Mouse (Mus musculus) myocyte (in vitro differentiated cells): ENCODE results near the gene Slc38a11. TPM values are rescaled to one million over a fixed set of nuclear protein-coding genes. Genes with fewer than 3 reads are reported as not detected.

Experiments
- H3K27me3 ChIP-seq: one replicate; pipeline ENCODE4 v1.6.1; 2011; ENCODE audit not compliant: control insufficient read depth, insufficient read depth, insufficient read length
- H3K36me3 ChIP-seq: one replicate; pipeline ENCODE4 v1.6.1; 2011; ENCODE audit not compliant: control insufficient read depth, insufficient read depth
- H3K4me2 ChIP-seq: one replicate; pipeline ENCODE4 v1.6.1; 2011; ENCODE audit warnings: low read depth, control low read depth
- H3K4me3 ChIP-seq: one replicate; pipeline ENCODE4 v1.5.1; 2011; ENCODE audit warnings: mild to moderate bottlenecking, control low read depth, moderate library complexity
- H3K79me2 ChIP-seq: one replicate; pipeline ENCODE4 v1.6.1; 2011; ENCODE audit not compliant: control insufficient read depth, insufficient read depth
- H3ac ChIP-seq: one replicate; pipeline ENCODE4 v1.6.1; 2011; ENCODE audit not compliant: control insufficient read depth, insufficient read length
- CEBPB ChIP-seq: IDR thresholded peaks from 2 replicates; pipeline ENCODE4 v1.6.1; 2011; ENCODE audit warnings: mild to moderate bottlenecking, moderate library complexity; ENCODE audit not compliant: poor library complexity, insufficient read depth, severe bottlenecking
- E2F4 ChIP-seq: IDR thresholded peaks from one replicate; pipeline ENCODE4 v1.6.1; 2011; ENCODE audit warnings: mild to moderate bottlenecking, control low read depth, moderate library complexity; ENCODE audit not compliant: insufficient read depth
- MAX ChIP-seq: IDR thresholded peaks from one replicate; pipeline ENCODE4 v1.6.1; 2011; ENCODE audit warnings: low read depth, mild to moderate bottlenecking, control low read depth
- MYOD1 ChIP-seq, 3 experiments: IDR thresholded peaks; one replicate each; pipeline ENCODE4 v1.6.1; 2011; ENCODE audit warnings: control low read depth in 2 of 3, low read depth in 2 of 3, mild to moderate bottlenecking in 2 of 3, moderate library complexity in 1 of 3; ENCODE audit not compliant: insufficient read length in 2 of 3, control insufficient read depth in 1 of 3
- MYOG ChIP-seq, 3 experiments: IDR thresholded peaks; one replicate each; pipeline ENCODE4 v1.6.1; 2011; ENCODE audit warnings: control low read depth in 2 of 3, low read depth in 2 of 3, mild to moderate bottlenecking in 2 of 3; ENCODE audit not compliant: insufficient read length in 2 of 3, control insufficient read depth in 1 of 3, insufficient read depth in 1 of 3
- POLR2A ChIP-seq: IDR thresholded peaks from one replicate; pipeline ENCODE4 v1.6.1; 2011; ENCODE audit warnings: low read depth, mild to moderate bottlenecking, control low read depth, moderate library complexity; ENCODE audit not compliant: insufficient read length
- POLR2AphosphoS2 ChIP-seq: IDR thresholded peaks from one replicate; pipeline ENCODE4 v1.6.1; 2011; ENCODE audit warnings: low read depth, control low read depth; ENCODE audit not compliant: insufficient read length
- REST ChIP-seq: IDR thresholded peaks from one replicate; pipeline ENCODE4 v1.6.1; 2011; ENCODE audit warnings: mild to moderate bottlenecking, control low read depth, moderate library complexity; ENCODE audit not compliant: insufficient read depth, insufficient read length
- SRF ChIP-seq: IDR thresholded peaks from one replicate; pipeline ENCODE4 v1.6.1; 2011; ENCODE audit warnings: low read depth; ENCODE audit not compliant: control insufficient read depth, insufficient read length
- TCF12 ChIP-seq: IDR thresholded peaks from one replicate; pipeline ENCODE4 v1.6.1; 2011; ENCODE audit warnings: mild to moderate bottlenecking, control low read depth; ENCODE audit not compliant: poor library complexity, insufficient read depth, severe bottlenecking
- TCF3 ChIP-seq: IDR thresholded peaks from one replicate; pipeline ENCODE4 v1.6.1; 2011; ENCODE audit warnings: low read depth, control low read depth; ENCODE audit not compliant: insufficient read length
- USF1 ChIP-seq: IDR thresholded peaks from one replicate; pipeline ENCODE4 v1.6.1; 2011; ENCODE audit warnings: low read depth, mild to moderate bottlenecking, control low read depth, moderate library complexity
- polyA plus RNA-seq: library from polyadenylated mRNA; unstranded; fragments of >200 nt; fragmentation: generic; extraction: Trizol; gene quantifications from one replicate; pipeline ENCODE4 v1.2.1, GENCODE M21; 2012; ENCODE audit warnings: missing spikeins

The Slc38a11 gene
- polyA plus RNA-seq, 1 experiment, result not detected

- H3K4me3 ChIP-seq, result no peak overlapping the region
- no peaks in the 10 kb centered on the region for H3K36me3 ChIP-seq
- H3K4me2 ChIP-seq, result no peak overlapping the region
- no peaks in the 10 kb centered on the region for H3K79me2 ChIP-seq
- H3K27me3 ChIP-seq, result no peaks in the 10 kb centered on the region
- no peak for TF ChIP-seq SRF
- TF ChIP-seq MYOD1 (IDR thresholded peaks at IDR 0.05; ENCODE audit: control insufficient read depth in 1 of 3, insufficient read length in 2 of 3, low read depth in 2 of 3), result no peak
- TF ChIP-seq MYOG (IDR thresholded peaks at IDR 0.05; ENCODE audit: control insufficient read depth in 1 of 3, insufficient read depth in 1 of 3, insufficient read length in 2 of 3, low read depth in 2 of 3), result no peak
- no peak for TF ChIP-seq TCF3
- TF ChIP-seq USF1, result no peak
- no peak for TF ChIP-seq REST
- no peak for TF ChIP-seq TCF12
- no peak for TF ChIP-seq POLR2AphosphoS2
- TF ChIP-seq MAX, result no peak
- no peak for TF ChIP-seq E2F4
- TF ChIP-seq CEBPB, result no peak
- no peak for TF ChIP-seq POLR2A
- no peak overlapping the region for H3ac ChIP-seq
These were observed 47.1 kb downstream of the Slc38a11 start for GRCm38 (mm10) chr2:65316721-65317120.

DNA sequence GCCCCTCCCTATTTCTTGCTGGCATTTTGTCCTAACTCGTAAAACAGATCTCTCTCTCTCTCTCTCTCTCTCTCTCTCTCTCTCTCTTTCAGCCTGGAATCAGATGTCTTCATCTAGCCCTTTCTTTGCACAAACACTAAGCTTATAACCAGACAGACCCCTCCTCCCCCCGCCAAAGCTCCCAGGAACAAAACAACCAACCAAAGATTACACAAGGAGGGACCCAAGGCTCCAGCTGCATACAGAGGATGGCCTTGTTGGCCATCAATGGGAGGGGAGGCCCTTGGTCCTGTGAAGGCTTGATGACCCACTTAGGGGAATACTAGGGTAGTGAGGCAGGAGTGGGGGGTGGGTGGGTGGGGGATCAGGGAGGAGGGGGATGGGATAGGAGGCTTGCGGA lies 52.6 kb downstream of the Slc38a11 start:
- Histone ChIP-seq H3K36me3 (no peaks in the 10 kb centered on the region), H3K4me2 (no peak overlapping the region), H3ac (no peak overlapping the region), H3K27me3 (no peaks in the 10 kb centered on the region), H3K4me3 (no peak overlapping the region), H3K79me2 (no peaks in the 10 kb centered on the region)
- no peak for TF ChIP-seq USF1
- TF ChIP-seq POLR2A, result no peak
- TF ChIP-seq MYOG (IDR thresholded peaks at IDR 0.05; ENCODE audit: control insufficient read depth in 1 of 3, insufficient read depth in 1 of 3, insufficient read length in 2 of 3, low read depth in 2 of 3), result no peak
- no peak for TF ChIP-seq POLR2AphosphoS2
- TF ChIP-seq REST, result no peak
- TF ChIP-seq MAX, result no peak
- no peak for TF ChIP-seq E2F4
- TF ChIP-seq TCF3, result no peak
- TF ChIP-seq TCF12, result no peak

GRCm38 (mm10) chr2:65296541-65296940 lies 67.3 kb downstream of the Slc38a11 start:
- Histone ChIP-seq H3K4me2 (no peak overlapping the region), H3K36me3 (no peaks in the 10 kb centered on the region), H3K27me3 (no peaks in the 10 kb centered on the region), H3K4me3 (no peak overlapping the region), H3ac (no peak overlapping the region), H3K79me2 (no peaks in the 10 kb centered on the region)
- TF ChIP-seq MAX (no peak), REST (no peak), SRF (no peak), MYOG (IDR thresholded peaks at IDR 0.05; ENCODE audit: control insufficient read depth in 1 of 3, insufficient read depth in 1 of 3, insufficient read length in 2 of 3, low read depth in 2 of 3) (no peak), POLR2A (no peak), MYOD1 (IDR thresholded peaks at IDR 0.05; ENCODE audit: control insufficient read depth in 1 of 3, insufficient read length in 2 of 3, low read depth in 2 of 3) (no peak), TCF12 (no peak), POLR2AphosphoS2 (no peak), TCF3 (no peak), CEBPB (no peak)

GRCm38 (mm10) chr2:65294092-65294491 lies 69.7 kb downstream of the Slc38a11 start:
- no peak overlapping the region for H3ac ChIP-seq
- H3K4me2 ChIP-seq, result no peak overlapping the region
- TF ChIP-seq MAX (no peak), MYOD1 (IDR thresholded peaks at IDR 0.05; ENCODE audit: control insufficient read depth in 1 of 3, insufficient read length in 2 of 3, low read depth in 2 of 3) (peak in 1 of 3 experiments; percentile 44)
- H3K36me3 ChIP-seq, result no peaks in the 10 kb centered on the region
- H3K27me3 ChIP-seq, result no peaks in the 10 kb centered on the region
- H3K79me2 ChIP-seq, result no peaks in the 10 kb centered on the region
- no peak overlapping the region for H3K4me3 ChIP-seq

DNA sequence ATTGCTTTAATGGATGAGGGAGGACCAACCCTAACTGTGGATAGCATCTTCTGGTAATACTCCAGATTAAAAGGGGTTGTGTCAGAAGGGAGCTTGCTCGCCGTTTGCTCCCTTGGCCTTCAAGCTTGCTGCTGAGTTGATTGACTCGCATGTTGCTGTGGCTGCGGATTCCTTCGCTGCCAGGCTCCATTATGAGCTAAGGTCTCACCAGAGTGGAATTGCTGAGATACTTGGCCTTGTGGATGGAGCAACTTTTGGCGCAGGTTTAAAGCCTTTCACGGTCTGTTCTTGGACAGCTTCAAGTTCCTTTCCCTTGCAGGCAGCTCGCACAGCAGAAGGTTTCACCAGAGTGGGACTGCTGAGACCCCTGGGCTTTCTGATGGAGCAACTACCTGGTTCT lies 70.4 kb downstream of the Slc38a11 start:
- Histone ChIP-seq H3K4me2 (no peak overlapping the region), H3ac (no peak overlapping the region), H3K36me3 (no peaks in the 10 kb centered on the region), H3K27me3 (no peaks in the 10 kb centered on the region), H3K4me3 (no peak overlapping the region), H3K79me2 (no peaks in the 10 kb centered on the region)
- TF ChIP-seq REST (no peak), MAX (no peak), SRF (no peak)

GRCm38 (mm10) chr2:65289721-65290120 lies 74.1 kb downstream of the Slc38a11 start:
- TF ChIP-seq MYOG (IDR thresholded peaks at IDR 0.05; ENCODE audit: control insufficient read depth in 1 of 3, insufficient read depth in 1 of 3, insufficient read length in 2 of 3, low read depth in 2 of 3) (peak; percentile 35 to 87 (median 87)), TCF12 (peak; percentile 63), MYOD1 (IDR thresholded peaks at IDR 0.05; ENCODE audit: control insufficient read depth in 1 of 3, insufficient read length in 2 of 3, low read depth in 2 of 3) (peak; percentile 22 to 87 (median 45)), POLR2AphosphoS2 (no peak)
- no peaks in the 10 kb centered on the region for H3K27me3 ChIP-seq
- H3K36me3 ChIP-seq, result no peaks in the 10 kb centered on the region
- H3K4me2 ChIP-seq, result no peak overlapping the region
- no peaks in the 10 kb centered on the region for H3K79me2 ChIP-seq
- no peak overlapping the region for H3ac ChIP-seq
- H3K4me3 ChIP-seq, result no peak overlapping the region
